Comparison of ENCODE assay signal across 12 mouse cellular contexts in the genomic region with DNA sequence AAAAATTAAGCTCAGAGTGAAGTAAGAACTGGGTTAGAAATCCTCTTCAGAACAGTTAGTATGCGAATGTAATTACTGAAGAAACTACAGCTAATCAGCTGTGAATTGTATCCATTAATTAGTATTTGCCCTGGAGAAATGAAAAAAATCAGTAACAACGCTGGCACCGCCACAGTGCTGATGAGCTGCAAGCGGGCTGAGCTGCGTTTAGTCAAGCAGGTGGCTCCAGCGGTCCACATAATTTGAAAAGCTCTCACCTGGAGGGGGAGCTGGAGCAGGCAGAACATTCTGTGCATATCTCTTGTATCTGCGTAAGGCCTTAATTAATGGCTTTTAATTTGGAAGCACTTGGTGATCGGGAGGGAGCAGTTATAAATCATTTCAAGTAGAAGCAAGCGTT.
DNase-seq lines count a peak whose midpoint lies in the region; ATAC-seq lines count a peak whose summit lies in the region.
"Had no signal": no experiment of that assay in that cellular context is flagged by ENCODE, and none has a peak within 500 bp of the region (broad histone marks: within the 10 kb centered on the region; RNA-seq: fewer than 3 reads in every experiment).

No protein-coding gene starts in this region.

- no peak overlapping the region for H3K4me2 ChIP-seq in hindbrain, embryonic 12.5 days (replicated peaks)
- no peak overlapping the region for H3K4me2 ChIP-seq in hindbrain, embryonic 11.5 days (replicated peaks; ENCODE audit: low read depth, low read length)
- H3K4me2 ChIP-seq in forebrain, embryonic 14.5 days (ENCODE audit: low read length): no peak overlapping the region
- no peak overlapping the region for H3K4me2 ChIP-seq in midbrain, embryonic 16.5 days (ENCODE audit: low read length)
- H3K4me2 ChIP-seq: stomach, embryonic 15.5 days had no signal

- H3K9me3 ChIP-seq in hindbrain, embryonic 12.5 days (replicated peaks): no peaks in the 10 kb centered on the region
- H3K9me3 ChIP-seq in hindbrain, embryonic 11.5 days (ENCODE audit: control insufficient read depth, low read length): no peaks in the 10 kb centered on the region
- no peaks in the 10 kb centered on the region for H3K9me3 ChIP-seq in forebrain, embryonic 14.5 days (replicated peaks; ENCODE audit: control insufficient read depth, low read length)
- no peaks in the 10 kb centered on the region for H3K9me3 ChIP-seq in midbrain, embryonic 16.5 days (replicated peaks; ENCODE audit: control insufficient read depth, low read length, poor library complexity, severe bottlenecking)
- H3K9me3 ChIP-seq: stomach, embryonic 15.5 days had no signal

- H3K9ac ChIP-seq in hindbrain, embryonic 12.5 days: no peak overlapping the region
- H3K9ac ChIP-seq in hindbrain, embryonic 11.5 days (ENCODE audit: low read depth, low read length): no peak overlapping the region
- H3K9ac ChIP-seq in forebrain, embryonic 14.5 days (ENCODE audit: low read length): no peak overlapping the region
- no peak overlapping the region for H3K9ac ChIP-seq in midbrain, embryonic 16.5 days (ENCODE audit: low read depth, low read length)
- H3K9ac ChIP-seq: stomach, embryonic 15.5 days had no signal

- no peak overlapping the region for H3K4me3 ChIP-seq in hindbrain, embryonic 12.5 days
- no peak overlapping the region for H3K4me3 ChIP-seq in hindbrain, embryonic 11.5 days (ENCODE audit: low read depth, low read length)
- no peak overlapping the region for H3K4me3 ChIP-seq in forebrain, embryonic 14.5 days (ENCODE audit: low read depth, low read length)
- no peak overlapping the region for H3K4me3 ChIP-seq in midbrain, embryonic 16.5 days (ENCODE audit: low read depth, low read length)
- H3K4me3 ChIP-seq: stomach, embryonic 15.5 days had no signal

- WGBS in hindbrain, embryonic 12.5 days: 64% methylated on average over 9 of the region's 9 CpGs
- WGBS in hindbrain, embryonic 11.5 days: 76% methylated on average over 9 of the region's 9 CpGs
- WGBS in forebrain, embryonic 14.5 days: 19% methylated on average over 9 of the region's 9 CpGs
- WGBS in midbrain, embryonic 16.5 days: 38% methylated on average over 9 of the region's 9 CpGs

- H3K27me3 ChIP-seq in hindbrain, embryonic 12.5 days: no peaks in the 10 kb centered on the region
- no peaks in the 10 kb centered on the region for H3K27me3 ChIP-seq in hindbrain, embryonic 11.5 days (ENCODE audit: control insufficient read depth, insufficient read depth, low read length)
- no peaks in the 10 kb centered on the region for H3K27me3 ChIP-seq in forebrain, embryonic 14.5 days (replicated peaks; ENCODE audit: control insufficient read depth, insufficient read depth, low read length)
- H3K27me3 ChIP-seq in midbrain, embryonic 16.5 days (ENCODE audit: control insufficient read depth, insufficient read depth, low read depth, low read length): no peaks in the 10 kb centered on the region
- H3K27me3 ChIP-seq: stomach, embryonic 15.5 days had no signal

- H3K36me3 ChIP-seq in hindbrain, embryonic 12.5 days: no peaks in the 10 kb centered on the region
- H3K36me3 ChIP-seq in hindbrain, embryonic 11.5 days (ENCODE audit: control insufficient read depth, insufficient read depth, low read length): no peaks in the 10 kb centered on the region
- H3K36me3 ChIP-seq in forebrain, embryonic 14.5 days (ENCODE audit: control insufficient read depth, insufficient read depth, low read length): 0 out of 2 replicates have a peak, but pooled peaks cover 3% of the 10 kb centered on the region
- no peaks in the 10 kb centered on the region for H3K36me3 ChIP-seq in midbrain, embryonic 16.5 days (ENCODE audit: control insufficient read depth, insufficient read depth, low read length)
- H3K36me3 ChIP-seq: stomach, embryonic 15.5 days had no signal

- peaks cover 47% of the 10 kb centered on the region for H3K4me1 ChIP-seq in hindbrain, embryonic 12.5 days
- 0 out of 2 replicates have a peak, but pooled peaks cover 2% of the 10 kb centered on the region for H3K4me1 ChIP-seq in hindbrain, embryonic 11.5 days (replicated peaks; ENCODE audit: control insufficient read depth, insufficient read depth, low read length)
- H3K4me1 ChIP-seq in forebrain, embryonic 14.5 days (ENCODE audit: control insufficient read depth, insufficient read depth, low read length): peaks cover 37% of the 10 kb centered on the region
- H3K4me1 ChIP-seq in midbrain, embryonic 16.5 days (ENCODE audit: control insufficient read depth, insufficient read depth, low read length): peaks cover 47% of the 10 kb centered on the region
- H3K4me1 ChIP-seq: stomach, embryonic 15.5 days had no signal

- no peak for DNase-seq in hindbrain, embryonic 11.5 days (ENCODE audit: low spot score)
- DNase-seq in Muller cell, postnatal 12 days (ENCODE audit: inconsistent ontology term): peak; percentile 60
- peak; percentile 75 for DNase-seq in forebrain, embryonic 14.5 days (ENCODE audit: low spot score)
- no peak for DNase-seq in thymus, postnatal 0 days (ENCODE audit: low spot score)
- no peak for DNase-seq in testis, postnatal 10 days (ENCODE audit: low spot score)
- DNase-seq: gastrocnemius, postnatal 10 days; lung, postnatal 10 days had no signal

- H3K27ac ChIP-seq in hindbrain, embryonic 12.5 days: peak overlapping the region; percentile 26; the same call in 1 of the 2 replicates
- H3K27ac ChIP-seq in hindbrain, embryonic 11.5 days (ENCODE audit: low read depth, low read length): no peak overlapping the region
- no peak overlapping the region for H3K27ac ChIP-seq in forebrain, embryonic 14.5 days (ENCODE audit: low read depth, low read length)
- H3K27ac ChIP-seq in midbrain, embryonic 16.5 days (ENCODE audit: low read length): peak overlapping the region; percentile 26; the same call in 1 of the 2 replicates
- H3K27ac ChIP-seq: stomach, embryonic 15.5 days had no signal

- 0 out of 2 replicates have a peak, but pooled peaks have one; percentile 54 for ATAC-seq in hindbrain, embryonic 12.5 days (ENCODE audit: low FRiP score)
- no peak for ATAC-seq in hindbrain, embryonic 11.5 days (ENCODE audit: low FRiP score)
- peak; percentile 68 for ATAC-seq in forebrain, embryonic 14.5 days
- peak; percentile 49; the same call in 1 of the 2 replicates for ATAC-seq in midbrain, embryonic 16.5 days
- ATAC-seq in megakaryocyte progenitor cell, adult 5-6 weeks (replicated peaks; ENCODE audit: poor library complexity): no peak
- ATAC-seq: intestine, embryonic 16.5 days had no signal

Comparison
In these comparisons a context has a peak if more than half of its experiments do, and no peak if none do; other contexts are left out.
1. ATAC-seq: peak in hindbrain, embryonic 12.5 days (single experiment), forebrain, embryonic 14.5 days (single experiment) and midbrain, embryonic 16.5 days (single experiment); none in hindbrain, embryonic 11.5 days (single experiment) and megakaryocyte progenitor cell, adult 5-6 weeks (single experiment).
2. H3K27ac ChIP-seq: peak in hindbrain, embryonic 12.5 days (single experiment) and midbrain, embryonic 16.5 days (single experiment); none in hindbrain, embryonic 11.5 days (single experiment) and forebrain, embryonic 14.5 days (single experiment).
3. DNase-seq: peak in Muller cell, postnatal 12 days (single experiment) and forebrain, embryonic 14.5 days (single experiment); none in hindbrain, embryonic 11.5 days (single experiment), thymus, postnatal 0 days (single experiment) and testis, postnatal 10 days (single experiment).